Mouse (Mus musculus) cerebellum, adult 2 months (tissue): ENCODE measurements around the gene AC140267.1. TPM values are rescaled to one million over a fixed set of nuclear protein-coding genes. Genes with fewer than 3 reads are reported as not detected.

Source experiments
- DNase-seq, 2 experiments: peaks; one replicate each; pipeline ENCODE4 v3.0.0; 2021
- H3K27ac ChIP-seq: fragments of 200-500 bp; 2 replicates; pipeline ENCODE4 v1.5.1; 2012; ENCODE audit warnings: low read length, control low read depth, inconsistent platforms; ENCODE audit not compliant: insufficient read depth
- H3K27me3 ChIP-seq: fragments of 200-500 bp; 2 replicates; pipeline ENCODE4 v1.6.1; 2012; ENCODE audit warnings: inconsistent platforms, mild to moderate bottlenecking, low read length, moderate library complexity; ENCODE audit not compliant: control insufficient read depth, insufficient read depth
- H3K4me1 ChIP-seq: fragments of 200-500 bp; 2 replicates; pipeline ENCODE4 v1.6.1; 2011; ENCODE audit warnings: low read length; ENCODE audit not compliant: control insufficient read depth, insufficient read depth
- H3K4me3 ChIP-seq: fragments of 200-500 bp; replicated peaks from 2 replicates; pipeline ENCODE3; 2011; ENCODE audit warnings: mild to moderate bottlenecking, low read depth, low read length, control low read depth; ENCODE audit not compliant: insufficient read depth
- CTCF ChIP-seq: fragments of 200-500 bp; IDR thresholded peaks from 2 replicates; pipeline ENCODE4 v1.5.1; 2011; ENCODE audit warnings: low read depth, mild to moderate bottlenecking, control low read depth, low read length, moderate library complexity, borderline replicate concordance; ENCODE audit not compliant: insufficient read depth
- POLR2A ChIP-seq: fragments of 200-500 bp; IDR thresholded peaks from 2 replicates; pipeline ENCODE4 v1.6.1; 2011; ENCODE audit warnings: low read length, control low read depth, borderline replicate concordance; ENCODE audit not compliant: insufficient read depth
- WGBS: fragments of 180-500 bp; shearing (Covaris S2); methylation state at CpG from one replicate; pipeline ENCODE4 v1.1.7; 2018; 5-methylcytosine and 5-hydroxymethylcytosine counted together
- polyA plus RNA-seq: library from polyadenylated mRNA; depleted of rRNA; stranded (reverse); fragments of >200 nt; gene quantifications from 2 replicates; pipeline ENCODE4 v1.2.3, GENCODE M21; 2012

AC140267.1 gene
- polyA plus RNA-seq, 1 experiment = not detected

- peaks cover 21% of the 10 kb centered on the region for H3K4me1 ChIP-seq
- H3K4me3 ChIP-seq = peak overlapping the region; percentile 80
- H3K27me3 ChIP-seq = no peaks in the 10 kb centered on the region
- DNase-seq = peak; percentile 76 to 77
- H3K27ac ChIP-seq = peak overlapping the region; percentile 100
- 1% methylated on average over 51 of the region's 51 CpGs for WGBS
- TF ChIP-seq CTCF (no peak), POLR2A (no peak)
These were observed 20.0 kb downstream of the AC140267.1 start for GRCm38 (mm10) chr15:80255646-80256121.

DNA sequence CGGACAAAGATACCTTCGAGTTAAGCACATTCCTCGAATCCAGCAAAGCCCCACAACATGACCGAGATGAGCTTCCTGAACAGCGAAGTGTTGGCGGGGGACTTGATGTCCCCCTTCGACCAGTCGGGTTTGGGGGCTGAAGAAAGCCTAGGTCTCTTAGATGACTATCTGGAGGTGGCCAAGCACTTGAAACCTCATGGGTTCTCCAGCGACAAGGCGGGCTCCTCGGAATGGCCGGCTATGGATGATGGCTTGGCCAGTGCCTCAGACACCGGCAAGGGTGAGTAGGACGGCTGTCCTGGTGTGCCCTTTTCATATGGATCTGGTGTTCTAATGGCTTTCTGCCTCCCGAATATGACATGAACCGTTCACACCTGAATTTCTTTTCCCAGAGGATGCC, 20.6 kb downstream of the AC140267.1 start:
- TF ChIP-seq POLR2A (no peak), CTCF (no peak)
- peak overlapping the region; percentile 75 for H3K27ac ChIP-seq
- H3K4me1 ChIP-seq = peaks cover 21% of the 10 kb centered on the region
- DNase-seq = peak in 1 of 2 experiments; percentile 37
- H3K4me3 ChIP-seq = peak overlapping the region; percentile 80
- no peaks in the 10 kb centered on the region for H3K27me3 ChIP-seq
- 1% methylated on average over 16 of the region's 16 CpGs for WGBS

- no peak for TF ChIP-seq POLR2A
These were observed 21.3 kb downstream of the AC140267.1 start for GRCm38 (mm10) chr15:80256656-80257601.

GRCm38 (mm10) chr15:80257602-80258239, 22.1 kb downstream of the AC140267.1 start:
- Histone ChIP-seq H3K27me3 (no peaks in the 10 kb centered on the region), H3K4me1 (peaks cover 21% of the 10 kb centered on the region), H3K27ac (0 out of 2 replicates have a peak overlapping the region, but pooled peaks have one; percentile 19), H3K4me3 (no peak overlapping the region)
- peak; percentile 50 to 72 for DNase-seq
- no peak for TF ChIP-seq CTCF
- no peak for TF ChIP-seq POLR2A
- 8% methylated on average over 4 of the region's 4 CpGs for WGBS

More at GRCm38 (mm10) chr15:80256656-80257601, 21.3 kb downstream of the AC140267.1 start:
- Histone ChIP-seq H3K4me1 (peaks cover 21% of the 10 kb centered on the region), H3K27me3 (no peaks in the 10 kb centered on the region), H3K4me3 (peak overlapping the region; percentile 80), H3K27ac (0 out of 2 replicates have a peak overlapping the region, but pooled peaks have one; percentile 75)
- peak in 1 of 2 experiments; percentile 23 for DNase-seq
- 24% methylated on average over 12 of the region's 12 CpGs for WGBS

GRCm38 (mm10) chr15:80258240-80259170, 22.9 kb downstream of the AC140267.1 start:
- DNase-seq = no peak
- peaks cover 24% of the 10 kb centered on the region for H3K4me1 ChIP-seq

DNA sequence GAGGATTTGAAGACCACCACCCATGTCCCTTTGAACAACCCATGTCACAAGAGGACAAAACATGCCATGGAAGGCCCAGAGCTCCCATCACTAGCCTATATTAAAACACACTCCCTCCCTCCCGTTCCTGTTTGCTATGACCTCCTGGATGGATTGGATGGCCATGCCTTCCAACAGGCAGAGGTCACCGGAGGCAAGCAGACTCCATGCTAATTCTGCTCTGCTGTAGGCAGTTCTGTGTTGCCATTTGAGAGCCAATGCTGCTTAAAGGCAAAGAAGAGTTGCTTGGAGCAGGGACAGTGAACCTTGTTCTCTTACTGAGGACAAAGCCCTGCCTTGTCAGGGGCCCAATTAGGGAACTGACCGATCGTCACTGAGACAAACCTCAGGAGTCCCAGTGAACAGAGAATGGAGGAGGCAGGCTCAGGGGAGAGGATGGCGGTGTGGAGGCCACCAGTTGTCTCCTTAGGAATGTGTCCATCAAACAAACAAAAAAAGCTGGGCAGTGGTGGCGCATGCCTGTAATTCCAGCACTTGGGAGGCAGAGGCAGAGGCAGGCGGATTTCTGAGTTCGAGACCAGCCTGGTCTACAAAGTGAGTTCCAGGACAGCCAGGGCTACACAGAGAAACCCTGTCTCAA, 23.9 kb downstream of the AC140267.1 start:
- TF ChIP-seq CTCF (no peak), POLR2A (no peak)
- Histone ChIP-seq H3K4me1 (peaks cover 25% of the 10 kb centered on the region), H3K27ac (no peak overlapping the region), H3K27me3 (no peaks in the 10 kb centered on the region), H3K4me3 (no peak overlapping the region)
- DNase-seq = no peak
- 61% methylated on average over 8 of the region's 8 CpGs for WGBS

More at GRCm38 (mm10) chr15:80258240-80259170, 22.9 kb downstream of the AC140267.1 start:
- Histone ChIP-seq H3K4me3 (no peak overlapping the region), H3K27ac (0 out of 2 replicates have a peak overlapping the region, but pooled peaks have one; percentile 19), H3K27me3 (no peaks in the 10 kb centered on the region)
- 60% methylated on average over 11 of the region's 11 CpGs for WGBS
- TF ChIP-seq POLR2A (peak; percentile 34; the same call in 1 of the 2 replicates), CTCF (no peak)

DNA sequence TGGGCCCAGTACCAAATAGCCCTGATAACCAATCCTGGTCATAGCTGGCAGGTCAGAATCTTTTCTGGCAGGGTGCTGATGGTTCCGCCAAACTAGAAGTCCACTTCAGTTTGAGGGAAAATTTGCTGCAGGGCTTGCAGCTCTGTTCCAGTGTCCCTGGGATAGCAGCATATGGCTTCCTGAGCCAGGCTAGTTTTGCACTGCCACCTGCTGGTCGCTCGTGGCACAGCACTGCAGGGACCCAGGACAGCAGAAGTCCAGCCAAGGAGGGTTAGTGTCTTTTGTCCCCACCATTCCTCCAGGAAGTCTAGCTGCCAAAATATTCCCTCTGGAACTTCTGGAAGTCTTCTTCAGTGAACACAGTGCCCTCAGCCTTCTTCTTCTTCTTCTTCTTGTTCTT, 25.0 kb downstream of the AC140267.1 start:
- TF ChIP-seq CTCF (peak; percentile 99), POLR2A (no peak)
- Histone ChIP-seq H3K4me1 (peaks cover 25% of the 10 kb centered on the region), H3K4me3 (no peak overlapping the region), H3K27me3 (no peaks in the 10 kb centered on the region), H3K27ac (no peak overlapping the region)
- DNase-seq = peak; percentile 87 to 92
- WGBS = 1% methylated on average over 3 of the region's 3 CpGs
